Mouse (Mus musculus) small intestine, adult 2 months (tissue): ENCODE data around the gene Coq5. TPM values are rescaled to one million over a fixed set of nuclear protein-coding genes. Genes with fewer than 3 reads are reported as not detected.

ENCODE experiments used
- H3K27ac ChIP-seq: fragments of 200-500 bp; 2 replicates; pipeline ENCODE4 v1.5.1; 2012; ENCODE audit warnings: low read depth, low read length, control low read depth, inconsistent platforms; ENCODE audit not compliant: insufficient read depth
- H3K27me3 ChIP-seq: fragments of 200-500 bp; 2 replicates; pipeline ENCODE4 v1.6.1; 2012; ENCODE audit warnings: mild to moderate bottlenecking, moderate library complexity, low read length, inconsistent platforms; ENCODE audit not compliant: control insufficient read depth, insufficient read depth
- H3K36me3 ChIP-seq: fragments of 200-500 bp; 2 replicates; pipeline ENCODE4 v1.6.1; 2012; ENCODE audit warnings: mild to moderate bottlenecking, low read length, control low read depth, inconsistent platforms; ENCODE audit not compliant: control insufficient read depth, insufficient read depth
- H3K4me1 ChIP-seq: fragments of 200-500 bp; 2 replicates; pipeline ENCODE4 v1.6.1; 2012; ENCODE audit warnings: low read length, inconsistent platforms, mixed read lengths; ENCODE audit not compliant: control insufficient read depth, insufficient read depth, insufficient read length
- H3K4me3 ChIP-seq: fragments of 200-500 bp; 2 replicates; pipeline ENCODE4 v1.5.1; 2012; ENCODE audit warnings: low read depth, mild to moderate bottlenecking, control low read depth, inconsistent platforms, low read length, moderate library complexity
- CTCF ChIP-seq: fragments of 200-500 bp; IDR thresholded peaks from 2 replicates; pipeline ENCODE4 v1.5.1; 2012; ENCODE audit warnings: low read depth, mild to moderate bottlenecking, control low read depth, inconsistent platforms, low read length, moderate library complexity, mixed read lengths; ENCODE audit not compliant: insufficient replicate concordance, insufficient read length; ENCODE audit errors: extremely low read depth
- POLR2A ChIP-seq: fragments of 200-500 bp; IDR thresholded peaks from 2 replicates; pipeline ENCODE4 v1.6.1; 2012; ENCODE audit warnings: low read depth, mild to moderate bottlenecking, control low read depth, inconsistent platforms, low read length, moderate library complexity
- WGBS: fragments of 180-500 bp; shearing (Covaris S2); methylation state at CpG from one replicate; pipeline ENCODE4 v1.1.7; 2018; 5-methylcytosine and 5-hydroxymethylcytosine counted together
- polyA plus RNA-seq: library from polyadenylated mRNA; depleted of rRNA; stranded (reverse); fragments of >200 nt; gene quantifications from 2 replicates; pipeline ENCODE4 v1.2.3, GENCODE M21; 2012

Gene Coq5
- polyA plus RNA-seq, 1 experiment: 6.6 TPM

DNA sequence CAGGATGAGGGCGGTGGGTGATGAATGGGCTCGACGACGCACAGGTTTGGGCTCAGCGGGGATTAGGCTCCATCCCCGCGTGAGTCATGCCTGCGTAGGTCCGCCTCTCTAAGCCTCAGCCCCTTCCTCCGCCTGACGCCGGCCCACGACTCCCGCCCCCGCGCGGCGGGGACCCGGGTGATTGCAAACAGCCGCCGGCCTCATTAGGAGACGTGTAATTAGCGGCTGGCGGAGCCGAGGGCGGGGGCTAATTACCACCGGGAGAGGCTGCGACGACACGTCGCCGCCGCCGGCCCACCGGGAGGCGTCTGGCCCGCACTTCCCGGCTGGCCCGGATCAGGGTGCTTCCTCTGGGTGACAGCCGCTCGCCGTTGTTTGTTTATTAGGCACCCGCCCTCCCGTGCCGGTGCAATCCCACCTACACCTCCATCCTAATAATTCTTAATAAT is 44.1 kb upstream of the Coq5 start:
- Histone ChIP-seq H3K27ac (no peak overlapping the region), H3K4me1 (0 out of 2 replicates have a peak, but pooled peaks cover 2% of the 10 kb centered on the region), H3K36me3 (peaks cover 3% of the 10 kb centered on the region; the same call in 1 of the 2 replicates), H3K27me3 (no peaks in the 10 kb centered on the region), H3K4me3 (peak overlapping the region; percentile 61)
- TF ChIP-seq POLR2A: no peak
- no peak for TF ChIP-seq CTCF
- 3% methylated on average over 45 of the region's 45 CpGs for WGBS

DNA sequence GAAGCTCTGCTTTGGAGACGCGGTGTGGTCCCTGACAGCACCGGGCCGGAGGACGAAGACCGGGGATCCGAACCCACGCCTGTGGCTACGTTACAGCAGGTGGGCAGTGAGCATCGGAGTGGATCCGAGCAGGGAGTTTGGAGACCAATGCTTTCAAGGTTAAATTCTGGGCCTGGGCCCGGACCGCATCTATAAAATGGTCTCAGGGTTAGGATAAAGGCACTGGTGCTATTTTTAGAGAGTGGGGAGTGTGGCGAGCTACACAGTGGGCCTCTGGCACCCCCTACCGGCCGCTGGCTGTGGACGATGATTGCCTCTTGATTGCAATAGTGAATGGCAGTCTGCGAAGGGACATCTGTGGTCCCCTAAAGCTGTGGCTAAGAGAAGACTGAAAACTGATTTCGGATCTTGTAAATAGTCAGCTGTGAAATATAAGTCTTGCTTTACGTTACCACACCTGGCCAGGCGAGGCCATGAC is 43.6 kb upstream of the Coq5 start, which contains the start of gene Pop5:
Gene Pop5, plus strand, starts transcription at position 51 of the 478 bp plus-strand sequence.
- Histone ChIP-seq H3K4me3 (peak within 1 kb of the TSS; percentile 61), H3K4me1 (0 out of 2 replicates have a peak, but pooled peaks cover 2% of the 10 kb centered on the region), H3K27me3 (no peaks in the 10 kb centered on the region), H3K27ac (no peak within 1 kb of the TSS), H3K36me3 (peaks cover 8% of the 10 kb centered on the region)
- no peak for TF ChIP-seq POLR2A
- peak; percentile 99 for TF ChIP-seq CTCF
- WGBS: 3% methylated on average over 21 of the region's 21 CpGs

DNA sequence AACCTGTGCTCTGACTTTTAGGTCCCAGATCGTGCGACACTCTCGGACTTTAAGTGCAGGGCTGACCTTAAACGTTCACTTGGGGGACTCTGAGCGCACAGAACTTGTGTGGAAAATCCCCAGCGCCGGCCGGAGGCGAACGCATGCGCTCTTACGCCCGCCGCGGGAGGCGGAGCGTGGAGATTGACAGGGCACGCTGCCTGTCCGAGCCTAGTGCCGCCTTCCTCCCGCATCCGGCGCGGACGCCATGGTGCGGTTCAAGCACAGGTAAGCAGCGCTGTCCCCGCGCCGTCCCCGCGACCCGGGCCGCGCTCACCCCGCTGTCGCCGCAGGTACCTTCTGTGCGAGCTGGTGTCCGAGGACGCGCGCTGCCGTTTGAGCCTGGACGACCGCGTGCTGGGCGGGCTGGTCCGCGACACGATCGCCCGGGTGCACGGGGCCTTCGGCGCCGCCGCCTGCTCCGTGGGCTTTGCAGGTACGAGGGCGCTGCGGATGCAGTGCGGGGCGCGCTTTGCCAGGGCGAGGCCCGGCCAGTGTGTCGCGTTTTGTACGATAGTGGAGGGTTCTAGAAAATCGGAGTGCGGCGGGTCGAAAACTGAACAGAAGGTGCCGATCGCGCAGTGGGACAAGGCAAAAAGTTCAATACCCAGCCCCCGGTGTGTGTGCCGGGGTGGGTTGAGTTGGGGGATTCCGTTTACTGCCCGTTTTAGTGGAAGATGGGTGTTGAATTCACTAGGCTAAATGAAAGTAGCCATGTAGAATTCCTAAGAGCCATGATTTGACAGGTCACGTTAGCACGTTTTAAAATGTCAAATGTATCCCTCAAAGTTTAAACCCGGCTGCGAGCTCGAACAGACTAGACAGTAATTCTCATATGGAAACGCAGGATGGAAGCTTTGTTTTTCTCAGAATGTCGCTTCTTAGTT is 41.4 kb upstream of the Coq5 start:
- Histone ChIP-seq H3K27ac (peak overlapping the region; percentile 51), H3K4me3 (peak overlapping the region; percentile 76), H3K4me1 (0 out of 2 replicates have a peak, but pooled peaks cover 2% of the 10 kb centered on the region), H3K27me3 (no peaks in the 10 kb centered on the region), H3K36me3 (peaks cover 30% of the 10 kb centered on the region)
- under 1% methylated on average over 88 of the region's 88 CpGs for WGBS
- TF ChIP-seq CTCF (no peak), POLR2A (peak; percentile 50; the same call in 1 of the 2 replicates)

DNA sequence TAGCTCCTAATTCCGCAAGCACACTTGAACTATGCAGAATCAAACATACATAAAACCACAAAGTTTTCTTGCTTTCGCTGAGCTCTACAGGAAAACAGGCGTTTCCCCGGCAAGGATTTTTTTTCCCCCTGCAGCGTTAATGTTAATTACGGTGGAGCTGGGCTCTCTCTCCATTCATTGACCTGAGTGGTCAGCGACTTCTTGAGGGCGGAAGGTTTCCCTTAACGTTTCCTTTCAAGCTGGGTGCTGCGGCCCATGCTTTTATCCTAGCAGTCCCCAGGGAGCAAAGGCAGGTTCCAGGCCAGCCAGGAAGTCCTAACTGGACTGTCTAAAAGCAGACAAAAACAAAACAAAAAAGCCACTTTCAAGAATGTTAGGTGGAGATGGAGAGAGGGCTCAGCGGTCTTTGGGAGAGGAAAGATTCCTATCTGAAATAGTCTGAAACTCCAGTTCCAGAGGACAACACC is 40.7 kb upstream of the Coq5 start:
- WGBS: 8% methylated on average over 11 of the region's 11 CpGs
- TF ChIP-seq POLR2A: no peak
- TF ChIP-seq CTCF: no peak
- H3K4me1 ChIP-seq: 0 out of 2 replicates have a peak, but pooled peaks cover 2% of the 10 kb centered on the region
- H3K27ac ChIP-seq: no peak overlapping the region
- H3K4me3 ChIP-seq: peak overlapping the region; percentile 15; the same call in 1 of the 2 replicates
- H3K27me3 ChIP-seq: no peaks in the 10 kb centered on the region
- H3K36me3 ChIP-seq: peaks cover 37% of the 10 kb centered on the region

DNA sequence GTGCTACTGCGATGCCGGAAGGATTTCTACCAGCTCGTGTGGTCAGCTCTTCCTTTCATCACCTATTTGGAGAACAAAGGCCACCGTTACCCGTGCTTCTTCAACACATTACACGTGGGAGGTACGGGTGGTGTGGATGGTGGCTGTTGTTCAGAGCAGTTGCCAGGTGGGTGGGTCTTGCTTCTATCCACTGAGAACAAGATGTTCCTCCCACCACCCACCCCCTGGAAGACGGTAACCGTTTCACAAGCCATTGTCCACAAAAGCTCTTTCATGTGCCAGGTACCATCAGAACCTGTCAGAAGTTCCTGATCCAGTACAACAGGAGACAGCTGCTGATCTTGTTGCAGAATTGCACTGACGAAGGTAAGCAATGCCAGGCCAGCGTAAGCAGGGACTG is 39.3 kb upstream of the Coq5 start:
- TF ChIP-seq CTCF: no peak
- no peak for TF ChIP-seq POLR2A
- Histone ChIP-seq H3K27ac (no peak overlapping the region), H3K36me3 (peaks cover 50% of the 10 kb centered on the region), H3K27me3 (no peaks in the 10 kb centered on the region), H3K4me1 (0 out of 2 replicates have a peak, but pooled peaks cover 2% of the 10 kb centered on the region), H3K4me3 (no peak overlapping the region)
- WGBS: 80% methylated on average over 11 of the region's 11 CpGs

DNA sequence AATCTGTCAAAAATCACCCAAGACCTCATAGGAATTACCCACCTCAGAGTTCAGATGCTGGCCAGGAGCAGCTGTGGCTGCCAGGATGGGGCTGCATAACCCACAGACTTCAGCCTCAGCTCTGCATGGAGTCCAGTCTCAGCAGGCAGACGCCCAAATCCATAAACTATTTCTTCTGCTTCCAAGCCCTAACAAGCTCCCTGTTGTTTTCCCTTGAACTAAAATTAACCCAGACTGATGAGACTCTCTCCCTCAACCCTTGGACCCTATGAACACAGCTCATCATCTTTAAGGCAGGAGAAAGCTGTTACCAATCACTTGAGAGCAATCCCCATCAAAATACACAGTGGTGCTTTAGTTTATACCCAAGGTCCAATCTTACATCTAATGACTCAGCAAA is 24.0 kb upstream of the Coq5 start:
- 68% methylated on average over 1 of the region's 1 CpGs for WGBS
- no peak overlapping the region for H3K4me3 ChIP-seq
- no peak overlapping the region for H3K27ac ChIP-seq
- TF ChIP-seq POLR2A: no peak
- TF ChIP-seq CTCF: no peak
- peaks cover 62% of the 10 kb centered on the region for H3K36me3 ChIP-seq
- H3K4me1 ChIP-seq: no peaks in the 10 kb centered on the region
- H3K27me3 ChIP-seq: no peaks in the 10 kb centered on the region
